Mouse (Mus musculus) thymus, adult 2 months (tissue): ENCODE measurements around the gene Rptor.

Source experiments
- CTCF ChIP-seq: fragments of 200-500 bp; IDR thresholded peaks from 2 replicates; pipeline ENCODE4 v1.5.1; 2012; ENCODE audit warnings: mild to moderate bottlenecking, control low read depth, low read length, moderate library complexity, borderline replicate concordance; ENCODE audit not compliant: control insufficient read depth, poor library complexity, insufficient read depth; ENCODE audit errors: extremely low read depth
- POLR2A ChIP-seq: fragments of 200-500 bp; IDR thresholded peaks from 2 replicates; pipeline ENCODE4 v1.6.1; 2012; ENCODE audit warnings: mild to moderate bottlenecking, low read length, control low read depth, moderate library complexity; ENCODE audit not compliant: control insufficient read depth, poor library complexity, insufficient read depth; ENCODE audit errors: extremely low read depth

GRCm38 (mm10) chr11:119862523-119863299, 260.0 kb downstream of the Rptor start:
- TF ChIP-seq POLR2A, result no peak
- TF ChIP-seq CTCF, result no peak
